Mouse (Mus musculus): ENCODE data around the gene Plcxd2. TPM values are rescaled to one million over a fixed set of nuclear protein-coding genes. Genes with fewer than 3 reads are reported as not detected.

Plcxd2 gene
- polyA plus RNA-seq, 1 experiment from 2014 or later: 1.1 TPM

DNA sequence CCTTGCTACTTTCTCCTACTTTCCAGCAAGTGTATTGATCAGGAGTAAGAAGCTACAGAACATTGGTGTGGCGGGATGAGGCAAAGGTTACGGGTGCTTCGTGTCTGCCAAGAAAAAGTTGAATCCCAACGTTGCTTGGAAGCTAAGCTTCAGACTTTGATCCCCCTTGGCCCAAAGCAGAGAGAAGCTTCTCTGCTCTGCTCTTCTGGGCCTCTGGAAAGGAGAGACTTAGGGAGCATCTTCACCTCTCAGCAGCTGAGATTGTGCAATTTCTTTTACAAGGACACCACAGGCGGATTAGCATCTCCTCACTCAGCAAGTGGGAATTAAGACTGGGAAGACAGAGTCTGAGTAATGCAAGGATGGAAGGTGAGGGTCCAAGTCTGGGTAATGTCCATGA lies 83.1 kb downstream of the Plcxd2 start:
- 89% methylated on average over 5 of the region's 5 CpGs for WGBS
- Histone ChIP-seq H3K9me3 (replicated peaks) (no peaks in the 10 kb centered on the region), H3K27ac (no peak overlapping the region), H3K4me1 (peaks cover 14% of the 10 kb centered on the region), H3K36me3 (no peaks in the 10 kb centered on the region), H3K27me3 (ENCODE audit: low read depth, poor library complexity, severe bottlenecking) (no peaks in the 10 kb centered on the region), H3K4me3 (no peak overlapping the region)
- no peak for DNase-seq (ENCODE audit: low spot score)

DNA sequence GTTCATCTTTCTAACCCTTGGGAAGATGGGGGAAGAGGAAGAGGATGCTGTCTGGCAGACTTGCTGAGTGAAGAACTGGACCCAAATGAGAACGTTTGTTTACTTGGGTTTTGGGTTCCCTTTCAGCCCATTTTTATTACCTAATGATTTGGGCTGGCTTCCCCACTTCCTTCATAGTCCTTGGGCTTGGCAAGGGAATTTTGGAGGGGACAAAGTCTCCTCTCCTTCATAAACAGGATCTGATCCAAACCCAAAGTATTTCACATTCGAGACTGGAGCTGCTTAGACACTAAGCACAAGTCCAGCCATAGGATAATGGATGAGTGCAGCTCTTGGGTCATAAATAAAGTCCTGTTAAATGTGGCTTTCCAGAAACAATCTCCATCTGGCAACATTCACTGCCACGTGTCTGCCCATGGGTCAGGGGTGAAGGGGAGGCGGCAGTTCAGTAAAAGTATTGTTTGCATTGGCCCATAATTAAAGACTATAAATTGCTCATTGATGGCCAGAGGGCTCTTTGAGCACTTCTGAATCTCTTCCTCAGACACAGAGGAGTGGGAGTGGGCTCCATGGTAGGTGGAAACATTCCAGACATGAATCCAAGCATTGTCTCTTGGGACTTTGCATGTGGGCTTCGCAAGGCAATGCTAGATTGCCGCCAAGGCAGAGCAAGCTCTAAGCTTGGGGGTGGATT lies 86.1 kb downstream of the Plcxd2 start:
- no peak for DNase-seq (ENCODE audit: low spot score)
- H3K4me1 ChIP-seq: peaks cover 16% of the 10 kb centered on the region
- H3K36me3 ChIP-seq: no peaks in the 10 kb centered on the region
- H3K9me3 ChIP-seq (replicated peaks): no peaks in the 10 kb centered on the region
- no peak overlapping the region for H3K4me3 ChIP-seq
- peak overlapping the region; percentile 71; the same call in 1 of the 2 replicates for H3K27ac ChIP-seq
- 51% methylated on average over 6 of the region's 6 CpGs for WGBS
- H3K27me3 ChIP-seq (ENCODE audit: low read depth, poor library complexity, severe bottlenecking): no peaks in the 10 kb centered on the region

DNA sequence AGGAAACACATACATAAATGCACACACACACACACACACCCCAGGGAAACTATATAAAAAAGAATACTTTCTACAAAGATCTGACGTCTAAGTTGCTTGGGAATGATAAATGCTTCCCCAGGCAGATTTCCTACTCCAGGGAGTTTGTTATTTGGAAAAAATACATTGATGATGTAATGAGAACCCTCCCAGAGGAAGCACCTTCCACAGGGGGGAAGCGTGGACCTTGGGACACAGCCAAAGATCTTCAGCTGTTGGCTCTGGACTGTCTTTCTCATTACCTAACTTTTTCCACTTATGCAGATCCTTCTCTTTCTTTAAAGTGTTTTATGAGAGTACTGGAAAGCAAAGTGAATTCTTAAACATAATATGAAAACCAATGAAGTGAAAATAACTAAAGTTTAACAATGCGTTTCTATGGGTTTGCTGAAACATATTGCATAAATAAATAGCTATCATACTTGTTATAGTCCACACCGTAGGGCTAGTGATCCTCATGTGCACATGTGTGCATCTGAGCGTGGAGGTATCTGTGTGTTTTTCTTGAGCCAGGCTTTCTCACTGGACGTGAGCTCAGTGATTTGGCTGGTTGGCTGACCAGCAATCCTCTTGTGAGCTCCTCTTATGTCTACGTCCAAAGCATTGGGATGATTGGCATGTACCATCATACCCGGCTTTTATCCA lies 87.3 kb downstream of the Plcxd2 start:
- H3K27me3 ChIP-seq (ENCODE audit: low read depth, poor library complexity, severe bottlenecking): no peaks in the 10 kb centered on the region
- H3K4me1 ChIP-seq: peaks cover 16% of the 10 kb centered on the region
- no peak overlapping the region for H3K4me3 ChIP-seq
- WGBS: 94% methylated on average over 8 of the region's 8 CpGs
- no peaks in the 10 kb centered on the region for H3K36me3 ChIP-seq
- no peak overlapping the region for H3K27ac ChIP-seq
- no peaks in the 10 kb centered on the region for H3K9me3 ChIP-seq (replicated peaks)
- DNase-seq (ENCODE audit: low spot score): no peak

DNA sequence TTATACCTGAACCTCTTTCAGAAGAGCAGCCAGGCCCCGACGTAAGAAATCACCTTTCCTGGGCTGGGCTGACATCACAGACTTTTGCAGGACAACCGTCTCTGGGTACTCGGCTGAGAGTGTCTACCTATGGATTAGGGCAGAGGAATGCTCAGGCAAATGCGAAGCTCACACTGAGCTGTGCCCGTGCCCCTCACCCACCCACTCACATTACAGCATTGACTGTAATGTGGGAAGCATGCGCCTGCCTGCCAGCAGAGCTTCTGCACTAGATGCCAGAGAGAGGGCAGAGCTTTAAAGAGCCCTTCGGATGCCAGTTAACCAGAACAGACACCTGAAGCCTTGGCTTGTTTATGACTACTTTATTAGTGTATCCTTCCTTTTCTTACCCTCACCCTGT lies 90.4 kb downstream of the Plcxd2 start:
- Histone ChIP-seq H3K27ac (no peak overlapping the region), H3K27me3 (ENCODE audit: low read depth, poor library complexity, severe bottlenecking) (no peaks in the 10 kb centered on the region), H3K9me3 (replicated peaks) (no peaks in the 10 kb centered on the region), H3K4me1 (peaks cover 14% of the 10 kb centered on the region), H3K36me3 (no peaks in the 10 kb centered on the region), H3K4me3 (no peak overlapping the region)
- 75% methylated on average over 8 of the region's 8 CpGs for WGBS
- DNase-seq (ENCODE audit: low spot score): no peak

Other genes starting within 250 kb of the Plcxd2 start
- 38.9 and 50.2 TPM in 2 replicates for gene Phldb2, start 56.6 kb downstream of the Plcxd2 start, polyA plus RNA-seq (2016; fragmentation: Nextera tagmentation; extraction: Ambion mirVana)
- not detected in 2 replicates for gene Cd96, start 110.0 kb upstream of the Plcxd2 start, polyA plus RNA-seq (2016; fragmentation: Nextera tagmentation; extraction: Ambion mirVana)
- gene Gm4737, start 144.9 kb upstream of the Plcxd2 start, polyA plus RNA-seq (2016; fragmentation: Nextera tagmentation; extraction: Ambion mirVana): 4.1 and 5.3 TPM in 2 replicates